Mouse (Mus musculus) A20 (cell line): ENCODE data around the gene Tmcc2.

Experiments
- DNase-seq: peaks from one replicate; pipeline ENCODE4 v3.0.0-alpha.2; 2011; ENCODE audit warnings: low read depth, low spot score

The Tmcc2 gene

DNA sequence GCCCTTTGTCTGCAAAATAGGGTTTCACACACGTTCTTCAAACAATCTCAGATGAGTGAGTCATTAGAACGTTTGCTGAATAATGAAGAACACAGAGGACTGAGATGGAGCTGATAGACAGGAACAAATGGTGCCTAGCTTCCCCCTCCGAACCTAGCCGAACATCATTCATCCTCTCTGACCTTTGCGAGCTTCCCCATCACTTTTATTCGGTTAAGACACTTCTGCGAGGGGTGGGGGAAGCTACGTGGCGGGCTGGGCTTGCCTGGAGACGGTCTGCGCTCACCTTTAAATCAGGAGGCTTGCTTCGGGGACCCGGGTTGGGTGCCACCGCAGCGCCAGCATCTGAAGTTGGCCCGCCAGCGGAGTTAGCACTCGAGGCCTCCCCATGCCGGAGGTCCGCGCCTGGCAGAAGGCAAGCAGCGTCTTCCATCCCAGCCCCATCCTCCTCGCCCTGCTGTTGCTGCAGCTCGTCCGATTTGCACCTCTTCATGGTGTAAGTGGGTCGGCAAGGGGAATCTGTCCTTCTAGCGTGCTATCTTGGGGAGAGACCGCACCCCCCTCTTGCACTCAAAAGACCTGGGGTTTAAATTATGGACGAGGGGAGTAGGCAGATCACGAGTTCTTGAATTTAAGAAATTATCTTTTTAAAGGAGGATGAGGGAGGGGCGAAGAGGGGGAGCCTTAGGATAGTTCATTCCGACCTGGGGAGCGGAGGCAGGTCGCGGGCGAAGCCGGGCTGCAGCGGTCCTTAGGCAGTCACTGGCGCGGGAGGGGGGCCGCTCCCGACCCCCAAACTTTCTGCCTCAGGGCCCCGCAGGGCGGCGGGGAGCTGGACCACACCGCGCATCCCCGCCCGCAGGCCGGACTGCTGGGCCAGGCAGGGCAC lies at the start of gene Tmcc2:
Tmcc2 (minus strand) TSS at position 591 of the 889 bp plus-strand sequence.
- no peak for DNase-seq

DNA sequence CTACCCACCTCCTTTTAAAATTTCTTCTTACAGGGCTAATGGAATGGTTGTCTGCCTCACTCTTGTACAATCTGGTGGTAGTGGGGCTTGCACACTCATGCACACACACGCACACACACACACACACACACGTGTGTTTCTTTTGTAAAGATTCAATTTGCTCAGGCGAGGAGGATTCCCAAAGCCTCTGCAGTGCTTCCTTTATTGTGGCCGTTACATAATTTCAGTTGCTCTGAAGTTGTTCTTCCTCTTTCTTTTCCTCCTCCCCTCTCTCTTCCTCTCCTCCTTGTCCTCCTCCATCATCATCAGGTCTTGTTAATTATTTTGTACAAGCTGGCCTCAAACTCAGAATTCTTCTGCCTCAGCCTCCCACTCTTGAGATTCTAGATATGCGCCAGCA lies 46.3 kb upstream of the Tmcc2 start:
- DNase-seq: no peak

DNA sequence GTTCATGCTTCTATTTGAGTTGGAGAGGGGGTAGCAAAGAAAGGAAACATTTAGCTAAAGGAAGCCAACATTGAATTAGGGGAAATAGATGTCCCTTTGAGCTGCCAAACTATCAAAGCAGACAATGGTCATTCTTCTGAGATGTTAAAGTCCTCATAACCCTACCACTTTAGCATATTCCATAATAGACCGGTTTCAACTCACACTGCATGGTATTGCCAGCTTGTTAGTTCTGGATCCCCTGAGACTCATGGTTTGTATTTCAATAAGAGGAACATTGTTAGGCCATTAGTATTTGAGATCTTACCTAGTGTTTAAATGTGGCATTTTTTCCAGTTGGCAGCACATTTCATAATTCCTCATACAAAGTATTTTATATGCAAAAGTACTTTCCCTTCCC lies 45.9 kb upstream of the Tmcc2 start:
- no peak for DNase-seq

DNA sequence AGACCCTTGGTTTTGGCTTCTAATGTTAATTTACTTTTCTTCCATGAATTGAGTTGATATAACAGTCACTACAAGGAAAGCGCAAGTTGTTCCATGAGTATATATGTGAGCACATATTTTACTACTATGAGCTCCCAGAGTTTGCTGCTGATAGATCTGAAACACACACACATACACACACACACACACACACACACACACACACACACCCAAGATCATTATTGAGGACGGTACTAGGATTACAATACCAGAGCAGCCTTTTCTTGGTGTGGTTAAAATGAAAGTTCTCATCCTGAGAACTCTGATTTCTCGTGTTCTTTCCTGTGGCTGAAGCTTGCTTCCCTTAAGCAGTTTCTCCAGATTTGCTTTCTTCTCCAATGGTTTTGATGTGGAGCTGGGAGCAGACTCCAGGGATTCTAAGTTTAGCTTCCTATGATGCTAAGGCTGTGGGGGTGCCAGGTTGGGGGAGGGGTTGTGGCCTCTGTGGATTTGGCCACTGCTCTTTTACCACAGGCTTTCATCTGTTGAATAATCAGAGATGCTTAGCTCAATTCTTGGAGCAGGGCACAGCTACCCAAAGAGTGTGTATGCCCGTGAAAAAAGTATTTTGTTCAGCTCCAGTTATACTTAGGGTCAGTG lies 45.4 kb upstream of the Tmcc2 start:
- no peak for DNase-seq

DNA sequence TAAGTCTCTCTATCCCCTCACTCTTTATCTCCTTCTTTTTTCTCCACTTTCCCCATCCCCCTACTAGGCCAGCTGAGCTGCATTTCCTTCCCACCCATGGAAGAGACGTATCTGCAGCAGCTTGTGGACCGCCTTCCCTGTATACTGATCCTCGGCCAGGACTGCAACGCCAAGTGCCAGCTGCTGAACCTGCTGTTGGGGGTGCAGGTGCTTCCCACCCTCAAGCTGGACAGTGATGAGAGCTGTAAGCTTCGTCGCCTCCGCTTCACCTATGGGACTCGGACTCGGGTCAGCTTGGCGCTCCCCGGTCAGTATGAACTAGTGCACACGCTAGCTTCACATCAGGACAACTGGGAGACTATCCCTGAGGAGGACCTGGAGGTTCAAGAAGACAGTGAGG lies 43.0 kb upstream of the Tmcc2 start:
- DNase-seq: no peak

DNA sequence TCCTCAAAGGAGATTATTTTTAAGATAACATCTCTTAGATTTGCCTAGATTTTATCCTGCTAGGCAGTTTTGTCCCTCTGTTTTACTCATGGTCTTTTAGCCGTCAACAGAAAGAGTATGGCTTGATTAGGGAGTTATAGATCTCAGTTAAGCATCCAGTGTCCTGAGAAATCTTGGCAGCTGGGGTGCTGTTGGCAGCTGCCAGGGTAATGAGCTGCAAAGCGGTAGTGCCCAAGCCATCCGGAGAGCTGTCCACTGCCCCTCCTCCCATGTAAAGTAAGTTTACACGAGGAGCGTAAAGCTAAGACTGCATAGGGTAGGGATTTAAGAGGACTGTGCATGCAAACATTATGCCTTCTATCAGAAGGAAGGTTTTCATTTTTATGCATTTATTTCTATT lies 42.3 kb upstream of the Tmcc2 start:
- no peak for DNase-seq

DNA sequence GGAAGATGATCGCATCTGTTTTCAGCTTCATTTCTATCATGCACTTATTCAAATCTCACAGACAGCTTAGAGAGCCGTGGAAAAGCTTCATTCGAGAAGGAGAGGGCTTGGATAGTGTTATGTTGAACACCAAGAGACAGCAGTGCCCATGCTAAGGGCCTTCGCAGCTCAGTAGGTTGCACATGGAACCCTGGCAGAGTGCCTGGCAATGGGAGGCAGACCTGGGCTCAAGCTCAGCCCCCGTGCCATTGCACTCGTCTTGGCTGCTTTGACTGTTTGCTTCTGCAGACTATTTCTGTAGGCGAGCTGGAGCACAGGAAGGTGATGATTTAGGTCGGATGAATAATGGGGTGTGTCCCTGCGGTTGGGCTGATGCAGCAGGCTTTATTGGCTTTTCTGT lies 40.6 kb upstream of the Tmcc2 start:
- DNase-seq: no peak

DNA sequence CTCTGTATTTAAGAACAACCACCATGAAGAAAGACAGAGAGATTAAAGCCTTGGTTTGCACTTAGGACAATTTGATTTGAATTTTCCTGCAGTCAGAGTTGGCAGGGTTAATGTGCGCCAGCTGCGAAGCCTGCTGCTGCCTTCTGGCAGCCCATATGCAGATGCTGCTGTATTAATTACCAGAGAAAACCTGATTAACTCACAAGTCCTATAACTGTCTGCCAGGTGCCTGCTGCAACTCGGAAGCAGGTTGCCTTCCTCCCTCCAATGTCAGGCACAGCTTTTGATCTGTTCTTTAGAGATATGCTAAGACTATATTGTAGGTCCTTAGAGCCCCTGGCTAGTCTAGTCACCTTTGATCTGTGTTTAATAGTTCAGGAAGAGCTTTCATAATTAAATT lies 39.7 kb upstream of the Tmcc2 start:
- no peak for DNase-seq

DNA sequence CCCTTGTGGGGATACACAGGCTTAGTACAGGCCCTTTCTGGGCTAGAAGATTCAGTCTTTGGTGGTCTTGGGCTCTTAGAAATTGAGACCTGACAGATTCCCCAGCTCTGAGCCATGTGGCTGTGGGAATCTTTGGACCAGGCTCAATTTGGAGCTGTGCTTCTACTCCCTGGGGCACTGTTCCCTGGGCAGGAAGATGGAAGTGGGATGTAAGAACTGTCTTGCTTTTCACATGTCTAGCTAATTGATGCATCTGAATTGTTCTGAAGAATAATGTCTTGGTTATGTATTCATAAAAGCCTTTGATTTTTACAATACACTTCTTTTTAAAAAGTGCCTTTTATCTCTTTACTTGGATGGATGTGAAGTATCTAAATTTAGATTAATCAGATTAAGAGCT lies 34.5 kb upstream of the Tmcc2 start:
- DNase-seq: no peak

DNA sequence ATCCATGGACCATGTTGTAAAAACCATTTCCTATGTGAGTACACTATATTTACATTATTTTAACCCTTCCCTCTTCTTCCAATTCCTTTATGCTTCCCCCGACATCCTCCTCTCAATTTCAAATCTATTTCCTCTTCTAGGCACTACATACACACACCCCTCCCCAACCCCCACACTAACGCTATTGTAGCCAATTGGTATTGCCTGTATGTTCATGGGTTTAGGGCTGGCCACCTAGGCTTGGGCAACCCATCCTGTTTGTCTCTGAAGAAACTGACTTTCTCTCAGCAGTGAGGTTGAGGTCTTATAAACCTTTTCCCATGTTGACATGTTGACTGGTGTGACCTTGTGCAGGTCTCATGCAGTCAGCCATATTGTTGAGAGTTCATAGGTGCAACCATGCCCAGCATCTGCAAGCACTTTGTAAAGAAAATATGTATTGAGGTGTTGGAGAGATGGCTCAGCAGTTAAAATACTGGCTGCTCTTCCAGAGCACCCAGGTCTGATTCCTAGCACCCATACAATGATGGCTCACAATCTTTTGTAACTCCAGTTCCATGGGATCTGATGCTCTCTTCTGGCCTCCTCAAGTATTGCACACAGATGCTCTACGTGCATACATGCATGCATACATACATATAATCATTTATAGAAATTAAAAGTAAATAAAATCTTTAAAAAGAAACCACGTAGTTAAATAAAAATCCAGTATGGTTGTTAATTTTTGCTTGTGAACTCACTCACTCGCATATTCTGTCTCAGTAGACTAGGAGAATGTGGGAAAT lies 32.0 kb upstream of the Tmcc2 start:
- DNase-seq: peak; percentile 16

DNA sequence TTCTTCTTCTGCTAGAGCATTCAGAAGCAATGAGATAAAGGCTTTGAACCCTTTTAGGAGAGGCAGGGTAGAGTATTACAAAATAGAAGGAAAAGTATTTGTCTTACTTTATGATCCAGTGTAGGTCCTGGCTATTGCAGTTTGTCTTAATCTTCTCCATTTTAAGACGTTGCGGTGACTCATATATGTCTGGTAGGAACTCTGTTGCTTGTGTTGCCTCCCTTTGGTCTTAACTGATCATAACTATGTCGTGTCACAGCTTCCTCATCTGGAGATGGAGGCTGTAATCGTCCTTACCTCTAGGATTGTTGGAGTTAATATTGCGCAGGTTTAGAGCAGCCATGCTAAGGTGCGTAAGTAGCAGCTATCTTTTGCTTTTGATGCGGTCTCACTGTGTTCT lies 29.6 kb upstream of the Tmcc2 start:
- no peak for DNase-seq

DNA sequence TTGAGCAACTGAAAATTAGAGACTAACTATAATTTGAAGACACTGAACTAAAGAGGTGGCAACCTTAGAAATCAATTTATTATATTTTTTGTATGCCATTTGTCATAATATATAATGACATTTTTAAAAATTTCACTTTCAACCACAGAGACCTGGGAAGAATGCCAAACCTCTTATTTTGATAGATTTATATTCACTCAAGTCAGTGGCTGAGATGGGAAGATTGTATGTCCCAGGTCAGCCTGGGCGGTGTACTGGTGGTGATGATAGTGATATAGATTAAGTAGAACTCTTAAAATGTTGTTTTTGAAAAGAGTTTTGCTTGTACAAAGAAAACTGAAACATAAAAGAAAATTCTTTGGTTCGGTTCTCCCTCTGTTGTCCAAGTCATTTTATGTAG lies 29.1 kb upstream of the Tmcc2 start:
- no peak for DNase-seq

DNA sequence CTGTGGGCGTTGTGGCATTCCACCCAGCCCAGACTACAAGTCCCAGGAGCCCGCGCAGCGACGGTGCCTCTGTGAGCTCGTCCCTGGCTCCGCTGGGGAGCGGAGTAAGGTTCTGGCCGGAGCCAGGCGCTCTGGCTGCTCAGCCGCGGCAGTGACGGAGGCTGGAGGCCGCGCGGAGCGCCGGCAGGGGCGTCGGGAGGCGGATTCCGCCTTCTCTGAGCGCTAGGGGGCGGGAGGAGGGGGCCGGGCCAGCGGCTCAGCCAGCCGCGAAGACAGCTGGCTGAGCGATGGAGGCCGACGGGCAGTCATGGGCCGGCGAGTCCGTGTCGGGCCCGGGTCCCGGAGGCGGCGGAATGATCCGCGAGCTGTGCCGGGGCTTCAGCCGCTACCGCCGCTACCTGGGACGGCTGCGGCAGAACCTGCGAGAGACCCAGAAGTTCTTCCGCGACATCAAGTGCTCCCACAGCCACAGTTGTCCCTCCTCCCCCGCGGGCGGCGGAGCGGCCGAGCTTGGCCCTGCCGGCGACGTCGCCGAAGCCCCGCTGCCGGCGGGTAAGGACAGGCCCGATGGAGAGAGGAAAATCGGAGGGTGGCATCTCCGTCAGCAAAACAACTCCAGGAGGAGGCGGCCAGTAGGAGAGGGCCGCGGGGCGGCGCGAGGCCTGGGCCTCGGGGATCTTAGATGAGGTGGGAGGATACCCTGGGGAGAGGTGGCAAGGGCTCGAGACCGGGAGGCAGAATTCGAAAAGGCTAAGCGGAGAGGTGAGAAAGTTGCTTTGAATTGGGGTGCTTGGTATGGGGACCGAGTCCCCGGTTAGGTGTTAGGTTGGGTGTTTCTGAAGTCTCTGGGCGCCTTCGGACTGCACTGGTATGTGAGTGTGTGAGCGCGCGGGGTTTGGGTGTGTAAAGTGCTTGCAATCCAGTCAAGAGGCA lies 26.5 kb upstream of the Tmcc2 start, which contains the start of gene Dstyk:
Dstyk (plus strand) TSS at position 237 of the 933 bp plus-strand sequence.
- peak; percentile 91 for DNase-seq

DNA sequence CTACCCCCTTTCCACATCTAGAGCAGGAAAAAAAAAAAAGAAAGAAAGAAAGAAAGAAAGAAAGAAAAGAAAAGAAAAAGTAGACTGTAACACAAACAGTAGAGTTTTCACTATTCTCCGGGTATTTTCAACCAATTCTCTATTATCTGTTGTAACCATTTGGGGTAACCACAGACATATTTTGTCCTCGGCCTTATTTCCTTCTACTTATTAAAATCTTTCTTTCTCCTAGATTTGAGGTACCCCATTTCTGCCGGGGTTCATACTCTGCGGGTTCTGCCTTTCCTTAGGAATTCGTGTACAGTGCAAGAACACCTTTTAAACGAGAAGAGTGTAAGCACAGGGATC lies 25.8 kb upstream of the Tmcc2 start:
- DNase-seq: no peak

DNA sequence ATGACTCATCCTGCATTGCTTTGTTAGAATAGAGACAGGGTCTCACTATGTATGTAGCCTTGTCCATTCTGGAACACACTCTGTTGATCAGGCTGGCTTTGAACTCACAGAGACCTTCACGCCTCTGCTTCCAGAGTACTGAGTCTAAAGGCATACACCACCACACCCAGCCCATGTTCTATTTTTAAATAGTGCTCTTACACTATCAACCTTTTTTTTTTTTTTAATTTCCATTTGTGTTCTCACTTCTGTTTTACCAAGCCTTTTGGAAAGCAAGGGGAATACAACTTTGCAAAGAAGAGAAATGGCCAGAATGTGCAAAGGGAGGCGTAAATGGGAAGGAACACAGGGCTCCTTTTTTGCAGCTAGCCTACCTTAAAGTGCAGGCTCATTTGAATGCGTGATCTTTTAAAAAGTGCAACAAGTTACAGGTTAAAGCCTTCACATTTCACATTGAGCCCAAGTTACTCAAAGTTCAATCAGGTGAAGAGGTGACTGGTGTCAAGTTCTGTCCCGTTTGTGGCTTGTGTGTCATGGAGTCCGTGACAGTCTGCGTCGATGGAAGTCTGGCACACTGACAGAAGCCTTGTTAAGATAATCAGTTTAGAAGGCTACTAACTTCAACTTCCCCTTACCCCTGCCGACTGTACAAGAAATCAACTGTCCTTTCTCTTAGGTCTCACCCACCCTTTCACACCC lies 25.3 kb upstream of the Tmcc2 start:
- peak; percentile 52 for DNase-seq

DNA sequence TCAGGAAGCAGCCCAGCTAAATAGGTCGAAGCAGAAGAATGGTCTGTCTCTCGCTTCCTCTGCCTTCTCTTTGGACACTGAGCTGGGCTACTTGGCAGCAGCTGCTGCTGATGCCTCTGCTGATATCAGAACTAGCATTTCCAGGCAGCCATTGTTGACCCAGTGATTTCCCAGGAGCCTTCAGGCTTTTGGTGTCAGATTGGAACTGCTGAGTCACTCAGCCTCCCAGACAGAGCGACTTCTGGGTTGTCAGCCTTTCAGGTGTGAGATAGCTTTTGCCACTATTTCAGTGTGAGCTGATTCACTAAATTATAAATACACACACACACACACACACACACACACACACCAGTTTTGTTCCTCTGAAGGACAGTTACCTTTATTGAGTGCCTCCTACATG lies 19.6 kb upstream of the Tmcc2 start:
- no peak for DNase-seq

DNA sequence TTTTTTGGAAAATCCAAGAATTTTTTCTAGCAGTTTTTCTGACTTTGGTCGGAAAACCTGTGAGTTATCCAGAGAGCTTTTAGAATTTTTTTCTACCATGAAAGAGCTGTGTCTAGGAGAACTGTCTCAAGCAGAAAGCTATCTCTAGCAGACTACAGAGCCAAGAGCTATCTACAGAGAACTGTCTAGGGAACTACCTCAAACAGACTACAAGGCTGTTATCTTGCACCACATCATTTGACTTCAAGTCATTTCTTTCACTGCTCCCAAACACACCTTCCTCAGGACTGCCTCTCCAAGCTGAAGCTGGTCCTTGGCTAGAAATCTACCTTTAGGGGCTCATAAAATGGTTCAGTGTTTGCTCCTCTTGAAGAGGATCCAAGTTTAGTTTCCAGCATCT lies 10.8 kb upstream of the Tmcc2 start:
- DNase-seq: no peak

DNA sequence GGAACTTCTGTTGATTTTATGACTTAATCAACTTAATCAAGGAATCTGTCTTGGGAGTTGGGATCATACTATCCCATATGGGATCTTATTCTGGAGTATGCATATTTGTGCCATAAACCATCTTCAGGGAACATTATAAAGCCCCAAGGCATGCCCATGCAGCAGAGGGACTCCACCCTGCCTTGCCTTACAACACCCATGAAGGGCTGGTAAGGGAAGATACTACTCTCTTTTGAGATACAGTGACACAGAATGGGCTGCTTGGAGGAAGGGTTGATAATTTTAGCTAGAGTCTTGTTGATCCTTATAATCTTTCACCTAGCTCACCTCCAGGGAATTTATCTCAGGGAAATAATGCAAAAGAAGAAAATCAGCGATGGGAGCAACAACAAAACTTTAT lies 9.5 kb upstream of the Tmcc2 start:
- no peak for DNase-seq

DNA sequence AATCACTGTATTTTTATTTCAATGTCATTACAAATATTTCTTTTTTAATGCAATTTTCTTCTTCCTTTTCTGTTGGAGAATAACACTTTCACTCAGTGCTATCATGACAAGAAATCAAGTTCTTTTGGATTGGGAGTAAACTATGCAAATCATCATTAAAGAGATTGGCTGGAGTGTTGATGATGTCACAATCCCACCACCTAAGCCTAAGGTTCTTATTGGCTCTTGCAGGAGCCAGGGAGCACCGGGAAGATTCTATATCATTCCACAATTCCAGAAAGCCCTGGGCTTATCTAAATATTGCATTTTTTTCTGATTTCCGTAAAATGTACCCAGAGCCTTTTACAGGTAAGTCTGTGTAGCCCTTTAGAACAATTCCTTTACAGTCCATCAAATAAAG lies 5.6 kb upstream of the Tmcc2 start:
- no peak for DNase-seq

DNA sequence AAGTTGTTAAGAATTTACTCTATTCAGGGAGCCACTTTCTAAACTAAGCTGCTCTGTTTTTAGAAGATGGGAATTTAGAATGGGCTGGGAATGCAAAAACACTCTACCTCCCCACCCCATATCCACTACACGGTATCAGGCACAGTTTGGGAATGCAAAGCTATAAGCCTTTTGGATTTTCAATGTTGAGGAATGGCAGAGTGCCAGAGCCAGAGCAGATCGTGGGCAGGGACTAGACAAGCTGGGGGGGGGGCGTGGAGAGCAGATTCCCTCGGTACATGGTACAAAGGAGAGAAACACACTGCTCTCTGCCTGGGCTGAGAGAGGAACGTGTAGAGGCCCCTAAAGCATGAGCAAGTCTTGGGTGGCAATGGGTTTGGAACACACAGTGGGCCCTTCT lies 1.8 kb upstream of the Tmcc2 start:
- no peak for DNase-seq

DNA sequence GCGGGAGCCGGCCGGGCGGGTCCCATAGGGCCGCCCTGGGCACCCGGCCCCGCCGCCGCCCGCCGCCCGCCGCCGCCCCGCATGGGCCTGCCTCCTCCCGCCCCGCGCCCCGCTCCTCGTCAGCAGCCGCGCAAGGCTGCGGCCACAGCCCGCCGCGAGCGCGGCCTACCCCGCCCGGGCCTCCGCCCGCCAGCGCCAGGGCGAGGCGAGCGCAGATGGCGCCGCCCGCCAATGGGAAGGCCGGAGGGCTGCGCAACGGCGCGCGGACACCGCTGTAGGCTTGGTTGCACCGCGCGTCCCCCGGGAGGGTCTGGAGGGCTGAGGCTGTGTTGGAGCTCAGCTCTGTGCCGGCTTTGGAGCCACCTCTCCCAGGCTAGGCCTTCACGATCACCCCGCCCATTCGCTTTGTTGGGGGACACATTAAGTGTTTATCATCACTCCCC lies 520 bp upstream of the Tmcc2 start:
- DNase-seq: no peak
